Mouse (Mus musculus) bone marrow macrophage, adult 2 months (primary cell): ENCODE data around the gene Dhtkd1.

ENCODE experiments used
- CTCF ChIP-seq: IDR thresholded peaks from 2 replicates; pipeline ENCODE4 v1.5.1; 2012; ENCODE audit warnings: low read depth, mild to moderate bottlenecking, low read length, moderate library complexity
- POLR2A ChIP-seq: IDR thresholded peaks from 2 replicates; pipeline ENCODE4 v1.6.1; 2012; ENCODE audit warnings: mild to moderate bottlenecking, low read depth, low read length, borderline replicate concordance

- TF ChIP-seq POLR2A (no peak), CTCF (no peak)
Measured at GRCm38 (mm10) chr2:5889412-5889811, 53.2 kb downstream of the Dhtkd1 start.
